ENCODE assay signal across 8 mouse cellular contexts in genomic region chr11:5444599-5445451, GRCm38 (mm10). TPM values are rescaled to one million over a fixed set of nuclear protein-coding genes. Genes with fewer than 3 reads are reported as not detected.
DNase-seq lines count a peak whose midpoint lies in the region; ATAC-seq lines count a peak whose summit lies in the region.

TSS of gene Znrf3 (minus strand) at chr11:5444847.

- H3K27me3 ChIP-seq in hindbrain, embryonic 11.5 days (ENCODE audit: control insufficient read depth, insufficient read depth, low read length), result no peaks in the 10 kb centered on the region

- WGBS in hindbrain, embryonic 11.5 days, result under 1% methylated on average over 70 of the region's 106 CpGs

- 0 out of 2 replicates have a peak, but pooled peaks cover 2% of the 10 kb centered on the region for H3K4me1 ChIP-seq in hindbrain, embryonic 11.5 days (replicated peaks; ENCODE audit: control insufficient read depth, insufficient read depth, low read length)

- no peaks in the 10 kb centered on the region for H3K9me3 ChIP-seq in hindbrain, embryonic 11.5 days (ENCODE audit: control insufficient read depth, low read length)

- peak; percentile 40 for DNase-seq in MEL-GATA-1-ER (ENCODE audit: extremely low read depth, low read depth)
- DNase-seq in cerebellum, adult 8-10 months, result peak; percentile 89
- DNase-seq in hindbrain, embryonic 11.5 days (ENCODE audit: low spot score), result peak; percentile 97
- DNase-seq in layer of hippocampus, postnatal 10 days (ENCODE audit: low spot score in 2 of 2), result peak; percentile 98
- peak; percentile 95 for DNase-seq in lung, postnatal 10 days
- peak; percentile 95 for DNase-seq in ovary, postnatal 36 days (ENCODE audit: low spot score)
- DNase-seq in thymus, postnatal 25 days, result peak; percentile 96

- peak within 1 kb of the TSS; percentile 77 for H3K4me3 ChIP-seq in hindbrain, embryonic 11.5 days (ENCODE audit: low read depth, low read length)

- peak; percentile 86 for ATAC-seq in frontal cortex, adult (ENCODE audit: low TSS enrichment)
- peak; percentile 93 for ATAC-seq in hindbrain, embryonic 11.5 days (ENCODE audit: low FRiP score)

- H3K36me3 ChIP-seq in hindbrain, embryonic 11.5 days (ENCODE audit: control insufficient read depth, insufficient read depth, low read length), result no peaks in the 10 kb centered on the region

- peak within 1 kb of the TSS; percentile 97 for H3K4me2 ChIP-seq in hindbrain, embryonic 11.5 days (replicated peaks; ENCODE audit: low read depth, low read length)

- peak within 1 kb of the TSS; percentile 88 for H3K9ac ChIP-seq in hindbrain, embryonic 11.5 days (ENCODE audit: low read depth, low read length)

- peak within 1 kb of the TSS; percentile 75 for H3K27ac ChIP-seq in hindbrain, embryonic 11.5 days (ENCODE audit: low read depth, low read length)

RNA-seq across cellular contexts. Expression of gene Znrf3, which starts in this region (rescaled TPM):
- 10.6 and 11.5 TPM in 2 replicates for polyA plus RNA-seq in hindbrain, embryonic 11.5 days (2014; fragmentation: Nextera tagmentation; extraction: Ambion mirVana)
- total RNA-seq in layer of hippocampus, postnatal 10 days (2021), result 10 to 100 TPM; 20.7 to 21.4 TPM

Comparison
In these comparisons a context has a peak if more than half of its experiments do, and no peak if none do; other contexts are left out.
1. Peak in every context shown above with its lines: DNase-seq, ATAC-seq, H3K4me3 ChIP-seq and H3K27ac ChIP-seq.
2. DNase-seq: peak in every context shown above with its lines; median percentile 98 in layer of hippocampus, postnatal 10 days; 97 in hindbrain, embryonic 11.5 days; 96 in thymus, postnatal 25 days; 95 in lung, postnatal 10 days; 95 in ovary, postnatal 36 days; 89 in cerebellum, adult 8-10 months; 40 in MEL-GATA-1-ER.